Comparison of ENCODE assay signal across 21 mouse cellular contexts in the genomic region with DNA sequence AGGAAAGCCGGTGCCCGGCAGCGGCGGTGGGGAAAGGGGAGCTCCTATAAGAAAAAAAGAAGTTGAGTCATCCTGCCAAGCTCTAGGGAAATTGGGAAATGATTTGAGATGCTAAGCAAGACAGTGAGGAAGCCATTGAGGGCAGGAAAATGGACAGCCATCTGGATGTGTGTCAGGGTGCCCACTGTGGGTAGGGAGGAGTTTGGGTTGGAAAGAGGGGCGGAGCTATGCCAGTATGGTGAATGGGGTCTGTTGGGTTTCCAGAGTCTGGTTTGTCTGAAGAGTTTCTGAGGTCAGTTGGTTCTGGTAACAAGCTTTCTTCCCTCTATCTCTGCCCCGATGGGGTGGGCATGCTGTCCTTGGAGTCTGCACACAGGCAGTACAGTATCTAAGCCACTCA.
DNase-seq lines count a peak whose midpoint lies in the region; ATAC-seq lines count a peak whose summit lies in the region.
"Had no signal": no experiment of that assay in that cellular context is flagged by ENCODE, and none has a peak within 500 bp of the region (broad histone marks: within the 10 kb centered on the region; RNA-seq: fewer than 3 reads in every experiment).

No protein-coding gene starts in this region.

- peaks cover 13% of the 10 kb centered on the region for H3K4me1 ChIP-seq in hindbrain, embryonic 13.5 days (replicated peaks)
- peaks cover under 1% of the 10 kb centered on the region for H3K4me1 ChIP-seq in hindbrain, embryonic 16.5 days (ENCODE audit: control insufficient read depth, insufficient read depth, low read depth, low read length)

- H3K4me2 ChIP-seq in hindbrain, embryonic 13.5 days: no peak overlapping the region
- no peak overlapping the region for H3K4me2 ChIP-seq in hindbrain, embryonic 16.5 days (ENCODE audit: low read length)
- H3K4me2 ChIP-seq: embryonic facial prominence, embryonic 13.5 days; heart, embryonic 11.5 days; hindbrain, embryonic 12.5 days had no signal

- H3K4me3 ChIP-seq in hindbrain, embryonic 13.5 days: no peak overlapping the region
- H3K4me3 ChIP-seq in hindbrain, embryonic 16.5 days (ENCODE audit: low read length): no peak overlapping the region
- H3K4me3 ChIP-seq: embryonic facial prominence, embryonic 10.5 days; embryonic facial prominence, embryonic 13.5 days; erythroblast, embryonic 14.5 days; hindbrain, embryonic 12.5 days had no signal

- no peak overlapping the region for H3K9ac ChIP-seq in hindbrain, embryonic 13.5 days
- H3K9ac ChIP-seq in hindbrain, embryonic 16.5 days (ENCODE audit: low read depth, low read length): no peak overlapping the region
- H3K9ac ChIP-seq: embryonic facial prominence, embryonic 13.5 days; hindbrain, embryonic 12.5 days had no signal

- H3K9me3 ChIP-seq in hindbrain, embryonic 13.5 days: no peaks in the 10 kb centered on the region
- H3K9me3 ChIP-seq in hindbrain, embryonic 16.5 days (ENCODE audit: control insufficient read depth, low read length): no peaks in the 10 kb centered on the region
- H3K9me3 ChIP-seq: embryonic facial prominence, embryonic 10.5 days; embryonic facial prominence, embryonic 13.5 days; hindbrain, embryonic 12.5 days had no signal

- peak; percentile 62 to 67 for DNase-seq in cerebellum, postnatal 10 days
- no peak for DNase-seq in cerebellum, adult 11 months
- DNase-seq in thymus, postnatal 0 days (ENCODE audit: low spot score): no peak
- DNase-seq: adrenal gland, adult 8-10 months; adrenal gland, postnatal 25 days; embryo, embryonic 11 days; gastrocnemius, postnatal 10 days; gastrocnemius, postnatal 36 days; heart, adult 11 months had no signal

- H3K36me3 ChIP-seq in hindbrain, embryonic 13.5 days: peaks cover 92% of the 10 kb centered on the region
- peaks cover 39% of the 10 kb centered on the region for H3K36me3 ChIP-seq in hindbrain, embryonic 16.5 days (ENCODE audit: control insufficient read depth, insufficient read depth, low read length)

- 94% methylated on average over 6 of the region's 6 CpGs for WGBS in hindbrain, embryonic 13.5 days
- WGBS in hindbrain, embryonic 16.5 days: 94% methylated on average over 6 of the region's 6 CpGs

- no peaks in the 10 kb centered on the region for H3K27me3 ChIP-seq in hindbrain, embryonic 13.5 days
- no peaks in the 10 kb centered on the region for H3K27me3 ChIP-seq in hindbrain, embryonic 16.5 days (replicated peaks; ENCODE audit: control insufficient read depth, insufficient read depth, low read length)
- H3K27me3 ChIP-seq: embryonic facial prominence, embryonic 13.5 days; hindbrain, embryonic 12.5 days had no signal

- ATAC-seq in hindbrain, embryonic 13.5 days (ENCODE audit: low FRiP score): no peak
- ATAC-seq in hindbrain, embryonic 16.5 days: no peak
- peak; percentile 78 for ATAC-seq in megakaryocyte progenitor cell, adult 5-6 weeks (replicated peaks; ENCODE audit: poor library complexity)
- ATAC-seq: CD4-positive, CD25-positive, alpha-beta regulatory T cell, adult 4 months; hindbrain, postnatal 0 days; inflammation-experienced regulatory T-cells, adult 6 months; intestine, embryonic 16.5 days had no signal

- H3K27ac ChIP-seq in hindbrain, embryonic 13.5 days: peak overlapping the region; percentile 15; the same call in 1 of the 2 replicates
- H3K27ac ChIP-seq in hindbrain, embryonic 16.5 days (ENCODE audit: low read depth, low read length): no peak overlapping the region
- H3K27ac ChIP-seq: embryonic facial prominence, embryonic 10.5 days; embryonic facial prominence, embryonic 13.5 days; hindbrain, embryonic 12.5 days; hindbrain, postnatal 0 days had no signal

Comparison
In these comparisons a context has a peak if more than half of its experiments do, and no peak if none do; other contexts are left out.
1. DNase-seq: peak in cerebellum, postnatal 10 days (2 of 2); none in cerebellum, adult 11 months (single experiment) and thymus, postnatal 0 days (single experiment).